Mouse (Mus musculus): ENCODE results near the gene Nfib. TPM values are rescaled to one million over a fixed set of nuclear protein-coding genes. Genes with fewer than 3 reads are reported as not detected.

Nfib gene
- total and polyA plus RNA-seq, 3 experiments, result not detected

DNA sequence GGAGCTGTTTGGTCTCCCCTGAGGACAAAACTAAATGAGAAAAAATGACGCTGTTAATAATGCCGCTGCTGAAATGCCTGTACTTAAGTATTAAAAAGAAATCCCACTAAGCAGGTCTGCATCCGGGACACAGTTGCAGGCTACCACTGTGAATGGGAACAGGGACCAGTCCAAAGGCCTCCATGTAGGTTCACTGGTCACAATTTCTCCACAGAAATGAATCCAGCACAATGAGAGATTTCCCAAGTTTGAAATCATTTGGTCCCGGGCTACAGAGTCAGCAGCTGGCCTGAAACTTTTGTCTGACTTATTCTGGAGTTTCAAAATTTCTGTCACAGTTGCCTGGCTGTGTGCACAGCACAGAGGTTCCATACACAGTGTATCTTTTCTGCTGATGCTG is 195.8 kb downstream of the Nfib start:
- no peak overlapping the region for H3K4me3 ChIP-seq (ENCODE audit: control insufficient read depth in 1 of 2, insufficient read depth in 1 of 2, low read depth in 2 of 2, low read length in 2 of 2)
- no peaks in the 10 kb centered on the region for H3K27me3 ChIP-seq (ENCODE audit: control insufficient read depth in 1 of 2, insufficient read depth in 2 of 2, low read length in 2 of 2)
- H3K79me2 ChIP-seq (ENCODE audit: control insufficient read depth, insufficient read depth, low read length, poor library complexity), result no peaks in the 10 kb centered on the region
- no peak for TF ChIP-seq SMC3 (IDR thresholded peaks at IDR 0.05; ENCODE audit: low read depth, low read length)
- no peak for TF ChIP-seq MAX (IDR thresholded peaks at IDR 0.05; ENCODE audit: low read length)
- no peak for TF ChIP-seq JUND (IDR thresholded peaks at IDR 0.05; ENCODE audit: low read depth, low read length)
- TF ChIP-seq EP300 (IDR thresholded peaks at IDR 0.05; ENCODE audit: low read depth in 1 of 2, low read length in 2 of 2), result no peak
- no peak for TF ChIP-seq ELF1 (IDR thresholded peaks at IDR 0.05; ENCODE audit: low read depth, low read length)
- no peak for TF ChIP-seq TBP (IDR thresholded peaks at IDR 0.05; ENCODE audit: low read depth, low read length)
- TF ChIP-seq NRF1 (IDR thresholded peaks at IDR 0.05; ENCODE audit: insufficient read depth, low read depth, low read length, poor library complexity, severe bottlenecking), result no peak
- no peak for TF ChIP-seq UBTF (IDR thresholded peaks at IDR 0.05; ENCODE audit: borderline replicate concordance, insufficient read depth, low read depth, low read length)
- TF ChIP-seq MYC (IDR thresholded peaks at IDR 0.05; ENCODE audit: low read depth, low read length), result no peak
- no peak for TF ChIP-seq GATA1 (IDR thresholded peaks at IDR 0.05; ENCODE audit: low read depth, low read length)
- no peak for TF ChIP-seq BHLHE40 (IDR thresholded peaks at IDR 0.05; ENCODE audit: borderline replicate concordance, low read depth, low read length)
- no peak for TF ChIP-seq USF2 (IDR thresholded peaks at IDR 0.05; ENCODE audit: borderline replicate concordance in 1 of 2, insufficient read depth in 1 of 2, low read depth in 1 of 2, low read length in 2 of 2)
- no peak for TF ChIP-seq ZNF384 (IDR thresholded peaks at IDR 0.05; ENCODE audit: low read depth, low read length)
- H3K9me3 ChIP-seq (replicated peaks; ENCODE audit: insufficient read depth, low read length), result no peaks in the 10 kb centered on the region
- no peak for DNase-seq (ENCODE audit: low read depth, low spot score)
- H3K9ac ChIP-seq (ENCODE audit: control insufficient read depth, low read depth, low read length, poor library complexity, severe bottlenecking), result no peak overlapping the region
- H3K36me3 ChIP-seq (ENCODE audit: control insufficient read depth in 1 of 2, insufficient read depth in 2 of 2, low read length in 2 of 2), result no peaks in the 10 kb centered on the region
- H3K4me1 ChIP-seq (ENCODE audit: control insufficient read depth in 1 of 2, insufficient read depth in 2 of 2, low read length in 2 of 2), result no peaks in the 10 kb centered on the region
- no peak overlapping the region for H3K27ac ChIP-seq (ENCODE audit: control insufficient read depth, low read depth, low read length)

DNA sequence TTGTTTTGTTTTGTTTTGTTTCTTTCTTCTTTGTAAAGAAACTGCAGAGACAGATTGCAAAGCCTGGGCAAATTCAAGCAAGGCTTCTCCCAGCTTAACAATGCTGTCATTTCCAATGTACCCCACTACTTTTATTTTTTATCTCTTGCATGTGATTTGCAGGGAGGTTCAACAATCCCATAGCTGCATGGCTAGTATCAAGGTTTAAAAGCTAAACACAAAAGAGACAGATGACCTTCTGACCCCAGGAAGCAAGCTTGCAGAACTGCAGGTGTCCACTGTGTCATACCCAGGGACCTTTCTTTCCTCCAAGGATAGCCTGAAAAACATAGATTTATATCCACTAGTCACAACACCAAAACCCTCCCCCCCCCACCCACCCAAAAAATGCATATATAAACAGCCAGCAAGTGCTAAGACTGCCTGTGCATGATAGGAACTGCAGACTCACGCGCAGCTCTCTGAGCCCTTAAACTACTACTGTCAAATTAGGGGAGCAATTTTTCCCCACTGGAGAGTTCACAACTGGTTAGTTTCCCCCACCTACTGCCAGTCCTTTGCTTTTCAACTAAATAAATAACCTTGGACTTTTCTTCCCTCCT is 196.3 kb downstream of the Nfib start:
- Histone ChIP-seq H3K36me3 (ENCODE audit: control insufficient read depth in 1 of 2, insufficient read depth in 2 of 2, low read length in 2 of 2) (no peaks in the 10 kb centered on the region), H3K79me2 (ENCODE audit: control insufficient read depth, insufficient read depth, low read length, poor library complexity) (no peaks in the 10 kb centered on the region), H3K9ac (ENCODE audit: control insufficient read depth, low read depth, low read length, poor library complexity, severe bottlenecking) (no peak overlapping the region), H3K27me3 (ENCODE audit: control insufficient read depth in 1 of 2, insufficient read depth in 2 of 2, low read length in 2 of 2) (no peaks in the 10 kb centered on the region), H3K4me1 (ENCODE audit: control insufficient read depth in 1 of 2, insufficient read depth in 2 of 2, low read length in 2 of 2) (no peaks in the 10 kb centered on the region), H3K27ac (ENCODE audit: control insufficient read depth, low read depth, low read length) (no peak overlapping the region), H3K9me3 (replicated peaks; ENCODE audit: insufficient read depth, low read length) (no peaks in the 10 kb centered on the region), H3K4me3 (ENCODE audit: control insufficient read depth in 1 of 2, insufficient read depth in 1 of 2, low read depth in 2 of 2, low read length in 2 of 2) (no peak overlapping the region)
- DNase-seq (ENCODE audit: low read depth, low spot score), result no peak
- TF ChIP-seq ZNF384 (IDR thresholded peaks at IDR 0.05; ENCODE audit: low read depth, low read length), result no peak
- no peak for TF ChIP-seq MYC (IDR thresholded peaks at IDR 0.05; ENCODE audit: low read depth, low read length)

- Histone ChIP-seq H3K9me3 (replicated peaks; ENCODE audit: insufficient read depth, low read length) (no peaks in the 10 kb centered on the region), H3K79me2 (ENCODE audit: control insufficient read depth, insufficient read depth, low read length, poor library complexity) (no peaks in the 10 kb centered on the region), H3K9ac (ENCODE audit: control insufficient read depth, low read depth, low read length, poor library complexity, severe bottlenecking) (no peak overlapping the region), H3K36me3 (ENCODE audit: control insufficient read depth in 1 of 2, insufficient read depth in 2 of 2, low read length in 2 of 2) (no peaks in the 10 kb centered on the region), H3K27me3 (ENCODE audit: control insufficient read depth in 1 of 2, insufficient read depth in 2 of 2, low read length in 2 of 2) (no peaks in the 10 kb centered on the region), H3K27ac (ENCODE audit: control insufficient read depth, low read depth, low read length) (no peak overlapping the region), H3K4me1 (ENCODE audit: control insufficient read depth in 1 of 2, insufficient read depth in 2 of 2, low read length in 2 of 2) (no peaks in the 10 kb centered on the region), H3K4me3 (ENCODE audit: control insufficient read depth in 1 of 2, insufficient read depth in 1 of 2, low read depth in 2 of 2, low read length in 2 of 2) (no peak overlapping the region)
- TF ChIP-seq JUND (IDR thresholded peaks at IDR 0.05; ENCODE audit: low read depth, low read length), result no peak
- no peak for DNase-seq (ENCODE audit: low read depth, low spot score)
Measured at GRCm38 (mm10) chr4:82508281-82508687, 197.3 kb downstream of the Nfib start.
